Mouse (Mus musculus): Measurements from ENCODE around the gene Nobox.

Nobox gene

DNA sequence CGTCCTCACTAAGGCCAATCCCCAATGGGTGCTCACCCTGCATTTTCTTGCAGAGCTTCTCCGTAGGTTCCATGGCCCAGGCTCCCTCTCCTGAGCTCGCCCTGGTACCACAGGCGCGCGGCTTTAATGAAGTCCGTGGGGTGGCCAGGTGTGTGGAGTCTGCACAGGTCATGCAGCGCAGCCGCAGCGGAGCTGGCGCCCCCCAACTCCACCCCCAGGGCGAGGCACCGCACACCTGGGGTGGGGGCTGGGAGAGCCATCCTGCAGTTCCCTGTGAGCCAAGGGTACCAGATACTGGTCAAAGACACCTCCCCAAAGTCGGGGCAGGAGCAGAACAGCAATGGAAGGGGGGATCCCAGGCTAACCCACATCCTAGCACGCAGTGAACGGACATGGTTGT, at the start of gene Nobox:
Gene Nobox (minus strand): TSS at position 101 of the 400 bp plus-strand sequence.
- no peak for DNase-seq (ENCODE audit: low spot score in 2 of 2)

DNA sequence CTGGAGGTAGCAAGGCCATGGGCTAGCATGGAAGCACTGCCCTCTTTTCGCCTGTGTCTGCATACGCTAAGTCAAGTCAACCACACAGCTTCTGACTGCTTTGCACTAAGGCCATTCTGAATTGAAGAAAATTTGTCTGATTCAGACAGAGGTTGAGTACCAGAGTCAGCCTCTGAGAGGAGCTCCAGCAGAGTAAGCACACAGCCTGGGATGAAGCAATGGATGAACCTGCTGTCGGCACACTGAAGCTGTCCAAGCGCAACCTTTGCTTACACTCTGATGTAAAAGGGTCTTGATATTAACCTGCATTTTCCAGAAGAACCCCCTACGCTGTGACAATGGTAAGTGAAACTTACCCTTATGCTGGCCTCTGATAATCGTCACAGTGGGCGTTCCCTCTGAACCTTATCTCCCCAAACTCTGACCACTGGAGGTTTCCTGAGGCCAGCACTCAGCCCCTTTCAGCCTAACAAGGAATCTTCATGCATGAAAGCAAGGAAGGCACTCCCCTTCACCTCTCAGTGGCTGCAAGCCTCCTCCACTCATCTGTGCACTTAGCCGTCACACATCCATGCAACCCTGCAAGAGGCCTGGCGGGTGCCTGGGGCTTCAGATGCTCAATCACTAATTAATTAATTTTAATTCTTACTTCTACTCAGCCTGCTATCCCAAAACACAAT, 45.3 kb upstream of the Nobox start:
- DNase-seq (ENCODE audit: low spot score in 2 of 2) = no peak

DNA sequence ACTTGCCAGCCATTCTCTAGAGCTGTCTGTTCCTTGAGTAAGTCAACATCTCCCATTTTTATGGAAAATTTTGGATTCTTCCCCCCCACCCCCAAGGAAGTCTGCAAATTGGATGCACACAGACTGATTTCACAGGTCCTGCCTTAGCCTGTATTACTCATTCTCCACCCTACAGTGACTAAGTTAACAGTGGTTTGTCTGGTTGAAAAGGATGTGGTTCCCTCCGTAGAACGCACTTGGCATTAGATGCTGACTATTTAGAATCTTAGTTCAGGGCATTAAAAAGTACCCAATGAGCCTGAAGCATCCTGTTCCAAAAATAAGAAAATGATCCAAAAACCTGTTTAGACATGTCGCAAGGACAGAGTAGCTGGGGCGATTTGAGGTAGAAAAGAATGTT, 44.1 kb upstream of the Nobox start:
- no peak for DNase-seq (ENCODE audit: low spot score in 2 of 2)

DNA sequence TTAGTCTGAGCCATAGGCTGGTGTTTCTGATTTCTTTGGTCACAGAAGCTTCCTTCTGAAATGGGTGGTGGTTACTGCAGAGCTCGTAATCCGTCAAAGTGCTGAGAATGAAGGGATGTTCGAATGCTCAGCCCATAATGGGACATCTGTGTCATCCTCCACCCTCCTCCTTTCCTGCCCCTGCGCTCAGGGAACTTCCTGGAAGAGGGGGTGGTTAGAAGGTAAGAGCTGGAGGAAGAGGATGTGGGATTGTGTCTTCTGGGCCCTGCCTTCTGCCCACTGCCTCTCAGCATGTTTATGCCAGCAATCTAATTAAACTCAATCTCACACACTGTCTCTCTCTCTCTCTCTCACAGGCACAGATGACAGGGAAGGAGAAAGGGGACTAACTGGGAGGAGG, 39.7 kb upstream of the Nobox start:
- DNase-seq (ENCODE audit: low spot score in 2 of 2) = no peak

DNA sequence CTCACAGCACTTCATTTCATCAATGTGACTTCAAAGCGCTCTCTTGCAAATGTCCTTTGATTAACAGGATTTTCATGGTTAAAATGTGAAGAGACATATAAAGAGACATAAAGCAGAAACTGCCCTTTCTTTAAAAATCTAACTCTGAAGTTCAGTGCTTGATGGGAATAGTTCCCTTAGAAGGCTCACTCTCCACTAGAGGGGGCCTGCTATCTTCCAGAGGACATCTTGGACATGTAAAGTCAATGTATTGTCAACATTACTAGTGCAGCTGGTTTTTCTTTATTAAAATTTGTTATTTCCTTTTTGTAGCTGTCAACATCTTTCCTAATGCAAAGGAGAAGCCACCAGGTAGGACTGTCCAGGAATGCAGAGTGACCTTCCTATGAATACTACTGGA, 38.3 kb upstream of the Nobox start:
- DNase-seq (ENCODE audit: low spot score in 2 of 2) = no peak

DNA sequence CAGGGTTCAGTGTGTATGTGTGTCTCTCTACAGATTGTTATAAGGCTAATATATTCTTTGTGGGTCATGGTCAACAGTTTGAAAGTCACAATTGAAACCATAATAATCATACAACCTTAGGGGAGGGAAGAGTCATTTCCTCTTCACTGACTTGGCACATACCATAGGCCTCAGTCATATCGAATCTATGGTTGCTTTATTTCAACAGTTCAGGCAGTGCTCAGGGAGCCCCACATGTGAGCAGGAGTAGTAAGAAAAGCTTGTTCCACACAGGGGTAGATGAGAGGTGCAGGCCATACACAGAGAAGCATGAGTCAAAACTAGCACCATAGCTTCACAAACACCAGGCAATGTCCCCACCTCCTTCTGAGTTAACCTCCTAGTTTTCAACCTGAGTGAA, 33.7 kb upstream of the Nobox start:
- DNase-seq (ENCODE audit: low spot score in 2 of 2) = no peak

DNA sequence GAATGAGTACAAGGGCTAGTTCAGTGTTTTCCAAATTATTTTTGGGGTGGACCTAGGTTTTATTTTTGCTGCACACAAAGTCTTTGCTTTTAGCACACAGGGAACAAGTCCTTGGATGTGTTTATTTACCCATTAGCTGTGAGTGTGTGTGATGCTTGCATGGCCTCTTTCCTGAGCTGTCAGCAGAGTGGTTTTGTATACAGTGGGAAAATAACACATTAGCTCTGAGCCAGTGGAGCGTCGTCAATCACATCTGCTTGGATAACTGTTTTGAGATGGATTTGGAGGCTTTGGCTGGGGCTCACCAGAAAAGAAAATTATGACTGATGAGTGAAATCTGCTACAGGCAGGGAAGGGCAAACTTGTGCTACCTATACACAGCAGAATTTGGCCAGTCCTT, 33.0 kb upstream of the Nobox start:
- no peak for DNase-seq (ENCODE audit: low spot score in 2 of 2)

DNA sequence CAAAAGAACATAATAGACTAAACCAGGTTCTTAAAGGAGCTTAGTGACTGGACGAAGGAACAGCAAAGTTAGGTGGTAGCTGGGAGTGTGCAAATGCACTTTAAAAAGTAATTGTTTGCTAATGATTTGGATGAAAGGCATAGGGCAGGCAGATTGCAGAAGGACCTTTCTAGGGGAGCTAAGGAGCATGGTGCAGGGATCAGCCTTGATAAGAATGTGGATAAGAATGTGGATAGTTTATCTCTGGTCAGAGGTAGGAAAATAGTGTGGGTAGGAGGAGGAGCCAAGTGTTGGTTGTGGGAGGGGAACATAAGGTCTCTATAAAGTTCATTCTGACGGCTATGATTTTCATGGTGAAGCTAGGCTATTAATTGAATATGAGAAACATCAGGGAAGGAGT, 29.4 kb upstream of the Nobox start:
- no peak for DNase-seq (ENCODE audit: low spot score in 2 of 2)

DNA sequence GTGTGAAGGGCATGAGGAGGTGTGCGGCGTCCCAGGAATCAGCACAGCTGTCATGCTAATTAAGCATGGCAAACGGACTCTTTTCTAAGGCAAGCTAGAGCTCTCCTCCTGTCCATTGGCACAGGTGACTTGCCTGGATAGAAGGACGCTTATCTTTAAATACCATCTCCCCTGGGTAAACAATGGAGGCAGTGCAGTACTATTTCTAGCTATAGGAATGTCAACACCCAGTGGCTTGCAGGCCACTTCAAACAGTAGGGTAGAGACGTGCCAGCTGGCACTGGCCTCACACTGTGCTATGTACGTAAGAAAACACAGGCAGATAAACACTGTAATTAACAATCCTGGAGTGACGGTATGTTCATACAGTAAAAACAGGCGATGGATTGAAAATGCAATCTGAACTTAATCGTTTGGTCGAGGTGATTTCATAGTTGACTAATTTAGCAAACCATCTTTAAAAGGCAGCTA, 28.2 kb upstream of the Nobox start:
- no peak for DNase-seq (ENCODE audit: low spot score in 2 of 2)

DNA sequence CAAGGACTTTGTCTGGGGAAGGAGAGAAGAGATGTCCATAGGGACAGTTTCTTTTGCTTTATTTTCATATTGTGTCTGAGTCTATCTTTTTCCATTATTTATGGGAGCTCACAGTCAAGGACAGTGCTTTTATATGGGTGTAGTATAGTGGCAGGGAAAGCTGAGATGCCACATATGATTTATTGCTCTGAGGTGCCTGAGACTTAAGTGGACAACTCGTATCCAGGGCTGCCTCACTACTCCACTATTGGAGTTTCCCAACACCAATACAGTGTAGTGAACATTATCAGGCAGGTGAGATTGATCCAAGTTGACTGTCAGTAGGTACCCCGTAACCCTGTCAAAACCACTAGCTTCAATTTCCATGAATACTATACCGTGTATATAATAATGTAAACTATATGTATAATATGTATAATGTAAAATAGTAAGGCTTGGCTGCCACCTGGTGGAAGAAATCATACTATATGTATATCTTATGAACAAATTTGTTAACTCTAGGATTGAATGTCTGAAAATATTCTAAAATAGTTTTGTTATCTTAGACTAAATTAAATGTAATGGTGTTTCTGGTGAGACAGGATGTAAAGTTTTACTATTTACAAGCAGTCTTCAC, 26.4 kb upstream of the Nobox start:
- no peak for DNase-seq (ENCODE audit: low spot score in 2 of 2)

DNA sequence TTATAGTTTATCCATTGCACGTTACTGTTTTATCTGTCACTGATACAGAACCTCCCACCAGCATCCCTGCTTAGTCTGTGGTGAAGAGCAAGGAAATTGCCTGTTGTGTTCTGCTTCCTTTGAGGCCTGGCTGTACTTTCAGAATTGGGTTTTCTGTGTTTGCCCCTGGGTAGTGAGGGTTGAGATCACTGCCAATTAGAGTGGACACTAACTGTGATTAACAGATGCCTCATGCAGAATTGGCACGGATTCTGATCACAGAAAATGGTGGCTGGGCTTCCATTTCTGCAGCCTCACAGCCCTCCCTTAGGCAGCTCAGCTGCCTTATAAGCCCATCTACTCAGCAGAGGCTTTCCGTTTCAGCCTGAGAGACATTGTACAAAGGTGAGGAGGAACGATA, 24.1 kb upstream of the Nobox start:
- DNase-seq (ENCODE audit: low spot score in 2 of 2) = no peak

DNA sequence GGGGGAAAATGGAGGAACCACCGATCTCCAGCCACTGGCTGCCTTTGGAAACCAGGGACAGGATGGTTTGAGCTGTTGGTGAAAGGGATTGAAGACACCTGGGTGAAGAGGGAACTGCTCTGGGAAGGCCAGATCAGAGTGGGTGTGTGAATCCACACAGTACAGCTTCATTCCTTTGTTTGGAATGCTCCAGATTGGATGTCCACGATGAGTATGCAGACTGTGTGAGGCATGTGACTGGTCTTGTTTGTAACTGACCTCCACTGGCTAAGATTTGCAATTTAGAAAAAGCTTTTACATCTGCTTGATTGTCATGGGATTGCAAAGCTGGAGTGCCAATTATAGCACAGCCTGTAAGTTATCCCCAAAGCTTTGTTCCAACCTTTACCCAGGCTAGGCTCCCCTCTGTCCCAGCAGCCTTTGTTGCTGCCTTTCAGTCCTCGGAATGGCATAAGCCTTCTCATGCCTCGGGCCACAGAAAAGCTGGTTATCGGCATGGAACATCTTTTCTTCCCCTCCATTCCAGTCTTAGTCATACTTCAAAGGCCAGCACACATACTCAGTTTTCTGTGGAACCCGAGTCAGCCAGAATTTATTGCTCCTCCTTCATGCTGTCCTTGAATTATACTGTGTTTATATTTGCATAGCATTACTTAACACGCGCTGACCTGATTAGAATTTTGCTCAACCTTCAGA, 3.8 kb upstream of the Nobox start:
- no peak for DNase-seq (ENCODE audit: low spot score in 2 of 2)

DNA sequence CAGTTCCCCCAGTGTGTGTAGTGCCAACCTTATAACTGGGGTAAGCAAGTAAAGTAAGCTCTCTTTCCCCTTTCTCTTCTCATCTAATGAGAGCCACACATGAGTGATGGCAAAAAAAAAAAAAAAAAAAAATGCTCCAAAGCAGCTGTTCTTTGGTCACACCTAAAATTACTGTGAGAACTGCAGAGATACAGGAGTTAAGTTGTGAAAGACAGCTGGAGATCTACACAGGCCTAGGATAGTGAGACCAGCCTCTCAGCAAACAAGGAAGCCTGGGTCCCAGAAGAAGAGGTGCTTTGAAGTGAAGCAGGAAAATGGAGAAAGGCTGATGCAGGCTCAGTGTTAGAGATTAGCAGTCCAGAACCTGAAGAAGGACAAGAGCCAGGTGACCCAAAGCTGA, 3.2 kb upstream of the Nobox start:
- DNase-seq (ENCODE audit: low spot score in 2 of 2) = no peak

DNA sequence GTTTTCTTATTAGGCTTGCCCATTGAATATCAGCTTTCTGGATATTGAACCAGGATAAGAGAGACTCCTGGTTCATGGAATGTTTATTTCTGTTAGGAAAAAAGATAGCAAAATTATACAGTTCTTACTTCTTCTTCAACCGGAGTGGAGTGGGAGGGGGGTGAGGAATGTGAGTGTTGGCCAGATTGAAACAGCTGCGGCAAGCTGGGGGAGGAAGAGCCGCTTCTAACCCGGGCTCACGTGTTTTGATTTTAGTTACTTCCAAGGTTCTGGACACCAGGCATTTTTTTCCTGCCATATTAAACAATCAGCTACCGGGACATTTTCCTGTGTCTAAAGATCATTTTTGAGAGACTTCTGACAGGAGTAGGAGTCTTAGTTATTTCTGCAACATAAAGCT, 717 bp upstream of the Nobox start:
- no peak for DNase-seq (ENCODE audit: low spot score in 2 of 2)

DNA sequence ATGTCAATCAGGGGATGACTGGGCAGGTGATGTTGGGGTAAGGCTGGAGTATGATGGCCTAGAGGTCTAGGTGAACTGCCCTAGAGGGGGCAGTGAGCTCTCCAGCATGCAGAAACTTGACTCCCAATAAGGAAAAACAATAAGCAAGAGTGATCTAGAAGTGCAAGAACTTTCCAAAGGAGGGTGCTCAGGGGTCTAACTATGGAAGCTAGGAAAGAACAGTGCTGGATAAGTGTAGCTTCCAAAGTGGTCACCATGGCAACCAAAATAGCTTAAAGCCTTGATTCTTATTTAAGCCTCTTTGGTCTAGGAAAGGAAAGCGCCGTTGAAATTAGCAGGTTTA, 11.9 kb downstream of the Nobox start:
- DNase-seq (ENCODE audit: low spot score in 2 of 2) = no peak

DNA sequence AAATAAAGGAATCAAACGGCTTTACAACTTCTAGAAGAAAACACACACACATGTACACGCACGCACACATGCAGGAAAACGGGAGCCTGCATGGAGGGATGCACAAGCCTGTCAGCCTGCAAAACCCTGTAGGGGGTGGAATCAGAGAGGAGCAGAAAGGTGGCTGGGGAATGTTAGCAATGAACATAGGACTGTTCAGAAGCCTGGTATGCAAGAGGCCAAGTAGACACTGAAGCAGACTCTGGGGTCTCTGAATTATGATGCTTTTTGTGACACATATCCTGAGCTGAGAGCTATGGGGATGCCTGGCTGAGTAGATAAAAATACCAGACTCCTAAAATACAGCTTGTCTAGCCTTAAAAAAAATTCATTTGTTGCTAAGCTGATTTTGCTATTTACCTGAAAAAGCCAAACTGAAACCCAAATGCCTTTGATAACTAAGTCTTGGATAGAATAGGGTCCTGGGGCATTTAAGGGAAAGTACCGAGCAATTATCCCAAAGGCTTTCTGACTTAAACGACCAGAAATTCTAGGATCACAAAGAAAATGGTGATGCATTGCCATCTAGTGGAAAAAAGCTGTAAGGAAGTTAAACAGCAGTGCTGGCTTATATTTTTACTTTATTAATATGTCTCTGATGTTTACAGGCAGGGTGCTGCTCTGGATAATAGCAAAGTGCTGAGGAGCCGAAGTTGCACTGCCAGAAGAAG, 12.4 kb downstream of the Nobox start:
- DNase-seq (ENCODE audit: low spot score in 2 of 2) = no peak

DNA sequence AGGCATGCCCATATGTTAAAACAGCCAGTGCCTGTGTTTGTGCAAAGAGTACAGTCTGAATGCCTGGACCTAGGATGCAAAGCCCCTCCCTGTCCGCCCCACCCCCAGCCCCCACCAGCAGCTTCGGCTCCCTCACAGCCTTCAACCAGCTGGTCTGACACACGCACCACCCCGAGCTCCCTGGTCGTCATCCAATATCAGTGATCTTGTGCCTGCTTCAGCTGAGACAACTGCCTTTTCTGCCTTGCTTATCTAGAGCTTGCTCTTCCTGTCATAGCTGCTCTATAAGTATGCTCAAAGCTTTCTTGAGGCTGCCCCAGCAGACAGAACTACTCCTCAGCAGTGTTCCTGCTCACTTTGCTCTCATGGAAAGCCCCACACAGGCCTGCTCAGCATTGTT, 13.4 kb downstream of the Nobox start:
- DNase-seq (ENCODE audit: low spot score in 2 of 2) = no peak

DNA sequence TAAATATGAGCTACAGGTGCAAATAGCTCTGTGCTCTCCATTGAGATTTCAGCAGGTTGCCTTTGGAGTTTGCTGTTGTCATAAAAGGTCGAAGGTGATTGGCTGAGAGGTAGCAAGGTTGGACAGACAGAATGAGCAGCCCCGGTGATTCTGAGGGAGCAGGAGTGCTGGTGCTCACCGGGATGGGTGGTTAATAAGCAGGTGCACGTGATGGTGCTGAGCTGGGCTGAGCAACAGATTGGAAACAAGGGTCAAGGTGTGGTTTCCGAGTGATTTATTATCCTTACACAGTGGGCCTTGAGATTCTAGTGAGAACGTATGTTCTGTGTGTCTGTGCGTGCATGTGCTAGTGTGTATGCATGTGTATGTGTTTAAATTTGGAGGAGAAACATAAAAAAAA, 16.2 kb downstream of the Nobox start:
- no peak for DNase-seq (ENCODE audit: low spot score in 2 of 2)

DNA sequence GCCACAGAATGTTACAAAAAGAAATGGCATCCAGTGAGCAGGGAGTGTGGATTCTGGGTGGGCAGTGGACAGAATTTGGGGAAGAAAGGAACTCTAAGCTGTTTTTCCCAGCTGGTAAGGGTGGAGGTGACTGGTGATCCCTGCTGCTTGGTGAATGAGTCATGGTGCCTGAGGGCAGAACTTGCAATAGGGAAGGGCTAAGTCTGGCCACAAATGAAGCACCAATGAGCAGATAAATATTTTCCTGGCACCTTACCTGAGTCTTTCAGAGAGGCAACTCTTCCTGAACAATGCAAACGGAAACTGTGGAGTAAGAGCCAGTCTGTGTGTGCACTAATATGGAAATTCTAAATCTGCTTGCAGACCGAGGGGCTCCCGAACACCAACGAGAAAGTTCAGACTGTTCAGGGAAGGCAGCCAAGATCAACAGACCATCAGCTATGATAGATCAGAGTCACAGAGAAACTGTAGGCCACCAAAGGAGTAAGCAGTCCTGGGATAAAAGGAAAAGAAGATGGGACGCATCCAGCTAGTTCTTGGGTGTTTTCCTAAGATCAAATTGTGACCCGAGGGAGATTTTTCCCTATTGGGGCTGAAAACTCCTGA, 16.8 kb downstream of the Nobox start:
- DNase-seq (ENCODE audit: low spot score in 2 of 2) = no peak

DNA sequence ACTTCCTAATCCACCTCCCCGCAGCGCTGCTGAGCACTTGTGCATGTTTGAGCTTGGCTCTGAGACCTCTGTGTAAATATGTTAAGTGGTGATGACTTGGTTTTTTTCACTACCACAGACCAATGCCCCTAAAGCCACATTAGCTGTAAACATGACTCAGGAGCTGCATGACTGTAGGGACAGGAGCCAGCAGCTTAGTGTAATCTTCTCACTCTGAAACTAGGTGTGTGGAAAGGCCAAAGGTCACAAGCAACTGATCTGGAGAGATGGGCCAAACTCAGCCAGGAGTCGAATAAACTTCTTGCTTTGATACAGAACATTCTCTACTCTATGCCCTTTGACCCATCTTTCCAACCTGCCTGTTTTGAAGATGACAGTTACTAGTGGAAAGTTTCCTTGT, 17.3 kb downstream of the Nobox start:
- DNase-seq (ENCODE audit: low spot score in 2 of 2) = no peak

DNA sequence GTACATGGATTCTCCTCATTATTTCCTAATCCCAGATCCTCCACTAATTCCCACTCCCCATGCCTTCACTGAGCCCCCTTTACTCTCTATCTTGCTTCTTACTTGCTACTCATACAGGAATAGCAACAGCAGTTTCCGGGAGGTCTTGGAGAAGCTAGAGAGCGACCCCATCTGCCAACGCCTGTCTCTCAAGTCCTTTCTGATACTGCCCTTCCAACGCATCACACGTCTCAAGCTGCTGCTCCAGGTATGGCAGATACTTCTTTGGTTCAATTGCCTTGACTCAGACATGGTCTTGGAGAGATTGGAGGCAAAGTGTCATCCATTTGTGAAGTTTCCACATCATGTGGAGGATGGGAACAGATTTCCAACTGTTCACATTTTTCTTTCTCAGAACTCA, 28.9 kb downstream of the Nobox start:
- DNase-seq (ENCODE audit: low spot score in 2 of 2) = no peak

DNA sequence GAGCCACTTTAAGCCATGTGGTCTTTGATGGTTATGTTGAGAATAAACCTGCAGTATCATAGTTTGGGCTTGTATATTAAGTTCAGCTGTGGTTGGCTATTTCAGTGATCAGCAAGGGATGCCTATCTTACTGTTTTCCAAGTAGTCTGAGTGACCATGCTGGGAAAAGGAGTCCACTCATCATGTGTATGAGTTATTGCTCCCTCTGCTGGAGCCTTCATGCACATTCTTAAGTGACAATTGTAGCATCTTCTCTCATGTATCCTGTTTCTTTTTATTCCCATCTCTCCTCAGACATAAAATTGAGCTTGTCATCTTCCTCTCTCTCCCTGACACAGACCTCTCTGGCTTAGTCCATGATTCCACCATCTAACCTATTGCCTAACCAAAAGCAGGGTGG, 31.1 kb downstream of the Nobox start:
- no peak for DNase-seq (ENCODE audit: low spot score in 2 of 2)
